Mouse (Mus musculus) forebrain, embryonic 10.5 days (tissue): ENCODE data around the gene Hoxd3. TPM values are rescaled to one million over a fixed set of nuclear protein-coding genes. Genes with fewer than 3 reads are reported as not detected.

Experiments used
- DNase-seq: peaks from one replicate; pipeline ENCODE4 v3.0.0-alpha.2; 2017; ENCODE audit warnings: low spot score; ENCODE audit errors: extremely low spot score
- H3K27ac ChIP-seq: fragments of 300-500 bp; sonication (generic); 2 replicates; pipeline ENCODE4 v1.5.1; 2016; ENCODE audit warnings: mild to moderate bottlenecking
- H3K27me3 ChIP-seq: fragments of 300-500 bp; sonication (generic); 2 replicates; pipeline ENCODE4 v1.6.1; 2016; ENCODE audit warnings: mild to moderate bottlenecking; ENCODE audit not compliant: poor library complexity, severe bottlenecking
- H3K36me3 ChIP-seq: fragments of 300-500 bp; sonication (generic); replicated peaks from 2 replicates; pipeline ENCODE4 v1.6.1; 2016; ENCODE audit warnings: mild to moderate bottlenecking, moderate library complexity
- H3K4me1 ChIP-seq: fragments of 300-500 bp; sonication (generic); 2 replicates; pipeline ENCODE4 v1.6.1; 2016
- H3K4me3 ChIP-seq: fragments of 300-500 bp; sonication (generic); 2 replicates; pipeline ENCODE4 v1.5.1; 2016; ENCODE audit warnings: mild to moderate bottlenecking, moderate library complexity
- H3K9me3 ChIP-seq: fragments of 300-500 bp; sonication (generic); 2 replicates; pipeline ENCODE4 v1.6.1; 2016; ENCODE audit warnings: mild to moderate bottlenecking, moderate library complexity
- WGBS: fragments of 180-500 bp; shearing (Covaris S2); methylation state at CpG from one replicate; pipeline ENCODE4 v1.1.7; 2016; 5-methylcytosine and 5-hydroxymethylcytosine counted together
- polyA plus RNA-seq: library from polyadenylated mRNA; unstranded; fragments of >200 nt; fragmentation: Nextera tagmentation; extraction: Ambion mirVana; gene quantifications from 2 replicates; pipeline ENCODE4 v1.2.1, GENCODE M21; 2016

Hoxd3 gene
- polyA plus RNA-seq, 1 experiment from 2014 or later = 0.10 TPM

- no peak within 1 kb of the TSS for H3K27ac ChIP-seq
- no peaks in the 10 kb centered on the region for H3K36me3 ChIP-seq
- DNase-seq = peak; percentile 83
- peaks cover 100% of the 10 kb centered on the region for H3K27me3 ChIP-seq
- WGBS = under 1% methylated on average over 56 of the region's 56 CpGs
- H3K4me1 ChIP-seq = peaks cover 8% of the 10 kb centered on the region
- peak within 1 kb of the TSS; percentile 11; the same call in 1 of the 2 replicates for H3K4me3 ChIP-seq
- no peaks in the 10 kb centered on the region for H3K9me3 ChIP-seq
Observed at GRCm38 (mm10) chr2:74691022-74691951, 20.4 kb upstream of the Hoxd3 start, which contains the start of gene Hoxd10. Gene Hoxd10, plus strand, starts transcription at chr2:74691924.

GRCm38 (mm10) chr2:74691995-74692807, 19.5 kb upstream of the Hoxd3 start:
- peaks cover 8% of the 10 kb centered on the region for H3K4me1 ChIP-seq
- peaks cover 100% of the 10 kb centered on the region for H3K27me3 ChIP-seq
- 4% methylated on average over 35 of the region's 35 CpGs for WGBS
- H3K4me3 ChIP-seq = no peak overlapping the region
- no peak overlapping the region for H3K27ac ChIP-seq
- DNase-seq = no peak
- H3K9me3 ChIP-seq = no peaks in the 10 kb centered on the region
- no peaks in the 10 kb centered on the region for H3K36me3 ChIP-seq

DNA sequence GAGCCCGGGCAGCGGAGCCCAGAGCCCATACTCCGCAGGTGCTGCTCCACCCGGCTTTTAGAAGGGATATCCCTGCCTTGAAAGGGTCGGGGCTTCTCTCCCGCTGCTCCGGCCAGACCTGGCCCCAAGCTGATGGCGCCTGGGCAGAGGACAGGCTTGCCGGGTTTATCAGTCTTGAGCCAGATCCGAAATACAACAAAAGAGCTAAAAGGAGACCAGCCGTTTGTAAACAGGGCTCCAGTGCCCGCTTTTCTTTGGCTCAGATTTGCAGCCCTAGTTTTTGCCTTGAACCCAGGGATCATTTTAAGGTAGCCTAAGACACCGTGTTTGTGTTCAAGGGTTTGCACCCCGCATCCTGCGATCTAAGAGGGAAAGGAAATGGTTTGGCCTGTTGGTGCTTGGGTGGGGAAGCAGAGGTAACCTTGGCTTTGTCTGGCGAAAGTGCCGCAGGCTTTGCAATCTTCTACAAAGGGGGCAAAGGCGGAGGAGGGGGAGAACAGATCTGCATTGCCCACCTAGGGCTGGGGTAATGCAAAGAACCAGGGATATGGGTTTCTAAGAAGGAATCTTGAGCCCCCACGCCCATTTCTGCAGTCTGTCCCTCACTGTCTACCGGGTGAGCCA, 18.8 kb upstream of the Hoxd3 start:
- DNase-seq = no peak
- Histone ChIP-seq H3K36me3 (no peaks in the 10 kb centered on the region), H3K27me3 (peaks cover 100% of the 10 kb centered on the region), H3K4me1 (peaks cover 14% of the 10 kb centered on the region), H3K4me3 (no peak overlapping the region), H3K27ac (no peak overlapping the region), H3K9me3 (no peaks in the 10 kb centered on the region)
- WGBS = 1% methylated on average over 20 of the region's 20 CpGs

DNA sequence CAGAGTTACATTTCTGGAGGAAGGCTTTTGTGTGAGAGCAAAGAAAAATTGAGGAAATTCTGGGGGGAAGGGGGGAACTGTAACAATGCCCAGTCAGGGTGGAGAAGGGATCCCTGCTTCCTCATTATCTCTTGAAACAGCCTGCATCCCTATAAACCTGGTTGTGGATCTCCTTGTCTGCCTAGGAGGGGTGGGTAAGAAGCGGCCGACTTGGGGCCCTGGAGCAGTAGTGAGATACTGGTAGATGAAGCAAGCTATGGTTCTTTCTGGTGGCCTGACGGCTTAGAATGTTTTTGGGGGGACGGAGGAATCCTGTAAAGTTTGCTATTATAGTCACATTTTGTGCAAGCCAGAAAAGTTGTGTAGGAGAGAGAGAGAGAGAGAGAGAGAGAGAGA, 18.3 kb upstream of the Hoxd3 start:
- no peak for DNase-seq
- WGBS = 5% methylated on average over 4 of the region's 4 CpGs
- Histone ChIP-seq H3K4me1 (peaks cover 19% of the 10 kb centered on the region), H3K9me3 (no peaks in the 10 kb centered on the region), H3K27me3 (peaks cover 100% of the 10 kb centered on the region), H3K27ac (no peak overlapping the region), H3K36me3 (no peaks in the 10 kb centered on the region), H3K4me3 (no peak overlapping the region)

DNA sequence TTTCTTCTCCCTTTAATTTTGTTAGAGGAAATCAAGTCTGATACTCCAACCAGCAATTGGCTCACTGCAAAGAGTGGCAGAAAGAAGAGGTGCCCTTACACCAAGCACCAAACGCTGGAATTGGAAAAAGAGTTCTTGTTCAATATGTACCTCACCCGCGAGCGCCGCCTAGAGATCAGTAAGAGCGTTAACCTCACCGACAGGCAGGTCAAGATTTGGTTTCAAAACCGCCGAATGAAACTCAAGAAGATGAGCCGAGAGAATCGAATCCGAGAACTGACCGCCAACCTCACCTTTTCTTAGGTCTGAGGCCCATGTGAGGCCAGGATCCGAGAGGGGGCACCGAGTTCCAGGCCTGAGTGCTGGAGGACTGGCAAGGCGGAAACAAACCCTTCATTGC, 17.7 kb upstream of the Hoxd3 start:
- H3K4me3 ChIP-seq = no peak overlapping the region
- WGBS = 2% methylated on average over 16 of the region's 16 CpGs
- no peak overlapping the region for H3K27ac ChIP-seq
- H3K36me3 ChIP-seq = no peaks in the 10 kb centered on the region
- peaks cover 22% of the 10 kb centered on the region for H3K4me1 ChIP-seq
- DNase-seq = peak; percentile 57
- peaks cover 100% of the 10 kb centered on the region for H3K27me3 ChIP-seq
- H3K9me3 ChIP-seq = no peaks in the 10 kb centered on the region

- H3K9me3 ChIP-seq = no peaks in the 10 kb centered on the region
- no peak overlapping the region for H3K4me3 ChIP-seq
- H3K4me1 ChIP-seq = peaks cover 22% of the 10 kb centered on the region
- WGBS = 0% methylated on average over 1 of the region's 1 CpGs
- H3K27ac ChIP-seq = no peak overlapping the region
- no peaks in the 10 kb centered on the region for H3K36me3 ChIP-seq
- peak; percentile 24 for DNase-seq
- H3K27me3 ChIP-seq = peaks cover 100% of the 10 kb centered on the region
Observed at GRCm38 (mm10) chr2:74695383-74695782, 16.3 kb upstream of the Hoxd3 start.

GRCm38 (mm10) chr2:74695813-74696430, 15.8 kb upstream of the Hoxd3 start:
- WGBS = 4% methylated on average over 7 of the region's 7 CpGs
- Histone ChIP-seq H3K36me3 (no peaks in the 10 kb centered on the region), H3K27me3 (peaks cover 100% of the 10 kb centered on the region), H3K4me1 (peaks cover 21% of the 10 kb centered on the region), H3K9me3 (no peaks in the 10 kb centered on the region), H3K4me3 (no peak overlapping the region), H3K27ac (no peak overlapping the region)
- peak; percentile 24 for DNase-seq

GRCm38 (mm10) chr2:74696442-74697335, 15.0 kb upstream of the Hoxd3 start:
- Histone ChIP-seq H3K36me3 (no peaks in the 10 kb centered on the region), H3K4me3 (no peak overlapping the region), H3K27me3 (peaks cover 100% of the 10 kb centered on the region), H3K4me1 (peaks cover 14% of the 10 kb centered on the region), H3K9me3 (no peaks in the 10 kb centered on the region), H3K27ac (no peak overlapping the region)
- WGBS = under 1% methylated on average over 34 of the region's 34 CpGs
- DNase-seq = peak; percentile 53

- under 1% methylated on average over 43 of the region's 43 CpGs for WGBS
- peaks cover 14% of the 10 kb centered on the region for H3K4me1 ChIP-seq
- peak within 1 kb of the TSS; percentile 44 for H3K4me3 ChIP-seq
- no peak within 1 kb of the TSS for H3K27ac ChIP-seq
- no peaks in the 10 kb centered on the region for H3K9me3 ChIP-seq
- DNase-seq = peak; percentile 69
- no peaks in the 10 kb centered on the region for H3K36me3 ChIP-seq
- peaks cover 100% of the 10 kb centered on the region for H3K27me3 ChIP-seq
Observed at GRCm38 (mm10) chr2:74697567-74698121, 14.1 kb upstream of the Hoxd3 start, which contains the start of gene Hoxd9. Gene Hoxd9, plus strand, starts transcription at chr2:74697727.

DNA sequence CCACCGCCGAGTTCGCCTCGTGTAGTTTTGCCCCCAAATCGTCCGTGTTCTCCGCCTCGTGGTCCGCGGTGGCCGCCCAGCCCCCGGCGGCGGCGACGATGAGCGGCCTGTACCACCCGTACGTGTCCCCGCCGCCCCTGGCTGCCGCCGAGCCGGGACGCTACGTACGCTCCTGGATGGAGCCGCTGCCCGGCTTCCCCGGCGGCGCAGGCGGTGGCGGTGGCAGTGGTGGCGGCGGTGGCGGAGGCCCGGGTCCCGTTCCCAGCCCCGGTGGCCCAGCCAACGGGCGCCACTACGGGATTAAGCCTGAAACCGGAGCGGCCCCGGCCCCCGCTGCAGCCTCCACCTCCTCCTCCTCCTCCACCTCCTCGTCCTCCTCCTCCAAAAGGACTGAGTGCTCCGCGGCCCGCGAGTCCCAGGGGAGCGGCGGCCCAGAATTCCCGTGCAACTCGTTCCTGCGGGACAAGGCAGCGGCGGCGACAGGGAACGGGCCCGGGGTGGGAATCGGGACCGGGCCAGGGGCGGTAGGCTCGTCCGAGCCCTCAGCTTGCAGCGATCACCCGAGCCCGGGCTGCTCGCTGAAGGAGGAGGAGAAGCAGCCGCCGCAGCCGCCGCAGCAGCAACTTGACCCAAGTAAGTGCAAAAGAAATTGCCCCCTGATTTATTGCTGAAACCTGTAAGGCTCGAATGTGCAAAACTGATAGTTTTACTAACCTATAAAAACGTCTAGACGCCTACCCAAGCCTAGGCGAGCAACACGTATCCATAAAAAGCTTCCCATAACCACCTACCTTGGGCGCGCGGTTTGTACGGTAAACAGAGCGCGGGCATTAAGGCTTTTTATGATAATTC, 13.3 kb upstream of the Hoxd3 start:
- H3K9me3 ChIP-seq = no peaks in the 10 kb centered on the region
- peaks cover 100% of the 10 kb centered on the region for H3K27me3 ChIP-seq
- peak; percentile 56 for DNase-seq
- under 1% methylated on average over 82 of the region's 86 CpGs for WGBS
- H3K4me3 ChIP-seq = peak overlapping the region; percentile 44
- H3K36me3 ChIP-seq = no peaks in the 10 kb centered on the region
- no peak overlapping the region for H3K27ac ChIP-seq
- H3K4me1 ChIP-seq = peaks cover 14% of the 10 kb centered on the region
